Mouse (Mus musculus): ENCODE data around the gene Aldh1b1. TPM values are rescaled to one million over a fixed set of nuclear protein-coding genes. Genes with fewer than 3 reads are reported as not detected.

The Aldh1b1 gene
- total RNA-seq (2014; rRNA removed) (80.3 and 156 TPM in 2 replicates), polyA plus RNA-seq (2012; rRNA removed) (96.4 and 108 TPM in 2 replicates)

DNA sequence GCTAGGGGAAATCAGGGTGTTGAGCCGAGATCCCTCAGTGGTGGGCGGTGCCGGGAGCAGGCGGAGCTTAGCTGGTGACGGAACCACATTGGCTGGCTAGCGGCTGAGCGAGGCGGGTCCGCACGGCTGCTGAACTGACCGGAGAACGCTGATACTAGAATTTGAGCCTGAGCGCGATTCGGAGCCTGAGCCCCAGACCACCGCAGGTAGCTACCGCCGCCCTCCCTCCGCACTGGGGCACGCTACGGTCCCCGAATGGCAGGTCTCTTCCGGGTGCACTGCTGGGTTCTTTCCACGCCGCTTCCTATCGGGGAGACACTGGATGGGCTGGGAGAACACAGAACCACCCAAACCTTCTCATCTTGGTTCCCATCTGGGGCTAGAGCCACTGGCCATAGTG, at the start of gene Aldh1b1:
Gene Aldh1b1 (plus strand): TSS at position 59 of the 400 bp plus-strand sequence.
- Histone ChIP-seq H3K4me3 (ENCODE audit: insufficient read depth, low read depth, low read length) (peak within 1 kb of the TSS; percentile 89), H3K27me3 (ENCODE audit: control insufficient read depth, insufficient read depth, low read length) (no peaks in the 10 kb centered on the region), H3K9ac (ENCODE audit: low read depth, low read length) (peak within 1 kb of the TSS; percentile 79), H3K36me3 (ENCODE audit: control insufficient read depth, insufficient read depth, low read length) (no peaks in the 10 kb centered on the region), H3K79me2 (ENCODE audit: control insufficient read depth, insufficient read depth, low read length) (no peaks in the 10 kb centered on the region), H3K4me1 (ENCODE audit: control insufficient read depth, insufficient read depth, low read length) (peaks cover 4% of the 10 kb centered on the region), H3K27ac (replicated peaks; ENCODE audit: insufficient read depth, low read depth, low read length) (0 out of 2 replicates have a peak within 1 kb of the TSS, but pooled peaks have one; percentile 31)
- 1% methylated on average over 26 of the region's 26 CpGs for WGBS
- DNase-seq (ENCODE audit: extremely low read depth, low read depth, low spot score), result peak; percentile 60
- TF ChIP-seq POLR2A (IDR thresholded peaks at IDR 0.05; ENCODE audit: extremely low read depth, insufficient read depth, low read length), result no peak
- TF ChIP-seq CTCF (IDR thresholded peaks at IDR 0.05; ENCODE audit: low read depth, low read length), result 0 out of 2 replicates have a peak, but pooled peaks have one; percentile 6

GRCm38 (mm10) chr4:45749449-45749848, 49.4 kb upstream of the Aldh1b1 start:
- no peaks in the 10 kb centered on the region for H3K27me3 ChIP-seq (ENCODE audit: control insufficient read depth, insufficient read depth, low read length)
- DNase-seq (ENCODE audit: extremely low read depth, low read depth, low spot score), result no peak
- 73% methylated on average over 10 of the region's 10 CpGs for WGBS

GRCm38 (mm10) chr4:45750477-45750876, 48.3 kb upstream of the Aldh1b1 start:
- no peaks in the 10 kb centered on the region for H3K4me1 ChIP-seq (ENCODE audit: control insufficient read depth, insufficient read depth, low read length)
- DNase-seq (ENCODE audit: extremely low read depth, low read depth, low spot score), result no peak

More at GRCm38 (mm10) chr4:45749449-45749848, 49.4 kb upstream of the Aldh1b1 start:
- H3K27ac ChIP-seq (replicated peaks; ENCODE audit: insufficient read depth, low read depth, low read length), result no peak overlapping the region
- H3K79me2 ChIP-seq (ENCODE audit: control insufficient read depth, insufficient read depth, low read length), result no peaks in the 10 kb centered on the region
- H3K4me3 ChIP-seq (ENCODE audit: insufficient read depth, low read depth, low read length), result no peak overlapping the region
- no peaks in the 10 kb centered on the region for H3K36me3 ChIP-seq (ENCODE audit: control insufficient read depth, insufficient read depth, low read length)
- no peak overlapping the region for H3K9ac ChIP-seq (ENCODE audit: low read depth, low read length)
- TF ChIP-seq CTCF (IDR thresholded peaks at IDR 0.05; ENCODE audit: low read depth, low read length) (no peak), POLR2A (IDR thresholded peaks at IDR 0.05; ENCODE audit: extremely low read depth, insufficient read depth, low read length) (no peak)
- H3K4me1 ChIP-seq (ENCODE audit: control insufficient read depth, insufficient read depth, low read length), result no peaks in the 10 kb centered on the region

GRCm38 (mm10) chr4:45753211-45753809, 45.5 kb upstream of the Aldh1b1 start:
- no peak overlapping the region for H3K27ac ChIP-seq (replicated peaks; ENCODE audit: insufficient read depth, low read depth, low read length)
- no peaks in the 10 kb centered on the region for H3K36me3 ChIP-seq (ENCODE audit: control insufficient read depth, insufficient read depth, low read length)
- H3K4me3 ChIP-seq (ENCODE audit: insufficient read depth, low read depth, low read length), result no peak overlapping the region
- TF ChIP-seq CTCF (IDR thresholded peaks at IDR 0.05; ENCODE audit: low read depth, low read length) (no peak), POLR2A (IDR thresholded peaks at IDR 0.05; ENCODE audit: extremely low read depth, insufficient read depth, low read length) (no peak)
- 50% methylated on average over 6 of the region's 6 CpGs for WGBS
- H3K9ac ChIP-seq (ENCODE audit: low read depth, low read length), result no peak overlapping the region
- no peak for DNase-seq (ENCODE audit: extremely low read depth, low read depth, low spot score)
- no peaks in the 10 kb centered on the region for H3K4me1 ChIP-seq (ENCODE audit: control insufficient read depth, insufficient read depth, low read length)
- no peaks in the 10 kb centered on the region for H3K79me2 ChIP-seq (ENCODE audit: control insufficient read depth, insufficient read depth, low read length)
- no peaks in the 10 kb centered on the region for H3K27me3 ChIP-seq (ENCODE audit: control insufficient read depth, insufficient read depth, low read length)

More at GRCm38 (mm10) chr4:45750477-45750876, 48.3 kb upstream of the Aldh1b1 start:
- no peaks in the 10 kb centered on the region for H3K36me3 ChIP-seq (ENCODE audit: control insufficient read depth, insufficient read depth, low read length)
- H3K9ac ChIP-seq (ENCODE audit: low read depth, low read length), result no peak overlapping the region
- H3K27me3 ChIP-seq (ENCODE audit: control insufficient read depth, insufficient read depth, low read length), result no peaks in the 10 kb centered on the region
- H3K27ac ChIP-seq (replicated peaks; ENCODE audit: insufficient read depth, low read depth, low read length), result no peak overlapping the region
- TF ChIP-seq POLR2A (IDR thresholded peaks at IDR 0.05; ENCODE audit: extremely low read depth, insufficient read depth, low read length) (no peak), CTCF (IDR thresholded peaks at IDR 0.05; ENCODE audit: low read depth, low read length) (no peak)
- H3K79me2 ChIP-seq (ENCODE audit: control insufficient read depth, insufficient read depth, low read length), result no peaks in the 10 kb centered on the region
- WGBS, result 89% methylated on average over 6 of the region's 6 CpGs
- no peak overlapping the region for H3K4me3 ChIP-seq (ENCODE audit: insufficient read depth, low read depth, low read length)

DNA sequence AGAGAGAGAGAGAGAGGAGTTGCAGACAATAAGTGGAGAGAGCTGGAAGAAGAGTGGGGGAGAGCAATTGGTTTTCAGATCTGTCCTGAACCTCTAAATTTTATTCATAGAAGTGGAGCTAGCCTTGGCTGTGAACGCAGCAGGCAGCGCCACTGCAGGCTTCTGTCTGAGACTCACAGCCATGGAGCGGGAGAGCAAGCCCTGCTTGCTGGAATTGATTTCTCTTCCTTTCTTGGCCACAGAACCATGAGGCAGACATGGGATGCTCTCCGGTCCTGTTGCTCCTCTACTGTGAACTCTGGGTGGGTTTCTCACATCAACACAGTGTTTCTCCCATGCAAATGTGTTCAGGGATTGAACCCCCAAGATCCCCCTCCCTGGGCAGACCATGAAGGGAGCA, 44.7 kb upstream of the Aldh1b1 start:
- H3K9ac ChIP-seq (ENCODE audit: low read depth, low read length), result no peak overlapping the region
- no peaks in the 10 kb centered on the region for H3K36me3 ChIP-seq (ENCODE audit: control insufficient read depth, insufficient read depth, low read length)
- WGBS, result 73% methylated on average over 4 of the region's 4 CpGs
- no peak for DNase-seq (ENCODE audit: extremely low read depth, low read depth, low spot score)
- no peaks in the 10 kb centered on the region for H3K4me1 ChIP-seq (ENCODE audit: control insufficient read depth, insufficient read depth, low read length)
- no peak for TF ChIP-seq CTCF (IDR thresholded peaks at IDR 0.05; ENCODE audit: low read depth, low read length)
- no peak for TF ChIP-seq POLR2A (IDR thresholded peaks at IDR 0.05; ENCODE audit: extremely low read depth, insufficient read depth, low read length)
- no peak overlapping the region for H3K4me3 ChIP-seq (ENCODE audit: insufficient read depth, low read depth, low read length)
- H3K27ac ChIP-seq (replicated peaks; ENCODE audit: insufficient read depth, low read depth, low read length), result no peak overlapping the region
- H3K27me3 ChIP-seq (ENCODE audit: control insufficient read depth, insufficient read depth, low read length), result no peaks in the 10 kb centered on the region
- H3K79me2 ChIP-seq (ENCODE audit: control insufficient read depth, insufficient read depth, low read length), result no peaks in the 10 kb centered on the region

DNA sequence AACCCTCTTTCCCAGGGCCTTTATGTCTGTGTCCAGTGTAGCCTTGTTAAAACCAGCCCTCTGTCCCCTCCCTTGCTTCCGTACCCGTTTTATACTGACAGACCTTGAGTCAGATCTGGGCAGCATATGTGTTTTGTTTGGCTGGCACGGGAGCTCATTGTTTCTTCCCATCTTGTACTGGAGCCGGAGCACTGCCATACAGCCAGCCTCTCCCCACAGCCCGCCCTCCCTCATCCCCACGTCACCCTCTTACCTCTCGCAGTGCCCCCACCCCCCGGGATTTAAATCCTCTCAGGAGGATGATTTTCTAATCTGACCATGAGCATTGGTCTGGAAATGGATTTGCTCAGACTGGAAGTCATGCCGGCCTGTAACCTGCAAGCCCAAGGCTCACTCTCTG, 43.7 kb upstream of the Aldh1b1 start:
- H3K9ac ChIP-seq (ENCODE audit: low read depth, low read length), result no peak overlapping the region
- no peaks in the 10 kb centered on the region for H3K27me3 ChIP-seq (ENCODE audit: control insufficient read depth, insufficient read depth, low read length)
- H3K27ac ChIP-seq (replicated peaks; ENCODE audit: insufficient read depth, low read depth, low read length), result no peak overlapping the region
- no peak for TF ChIP-seq CTCF (IDR thresholded peaks at IDR 0.05; ENCODE audit: low read depth, low read length)
- no peak for TF ChIP-seq POLR2A (IDR thresholded peaks at IDR 0.05; ENCODE audit: extremely low read depth, insufficient read depth, low read length)
- H3K4me3 ChIP-seq (ENCODE audit: insufficient read depth, low read depth, low read length), result no peak overlapping the region
- no peaks in the 10 kb centered on the region for H3K4me1 ChIP-seq (ENCODE audit: control insufficient read depth, insufficient read depth, low read length)
- DNase-seq (ENCODE audit: extremely low read depth, low read depth, low spot score), result no peak
- 83% methylated on average over 9 of the region's 9 CpGs for WGBS
- no peaks in the 10 kb centered on the region for H3K79me2 ChIP-seq (ENCODE audit: control insufficient read depth, insufficient read depth, low read length)
- H3K36me3 ChIP-seq (ENCODE audit: control insufficient read depth, insufficient read depth, low read length), result no peaks in the 10 kb centered on the region

Measured in liver, adult 2 months (tissue).